Mouse (Mus musculus): ENCODE results near the gene Depdc5. TPM values are rescaled to one million over a fixed set of nuclear protein-coding genes. Genes with fewer than 3 reads are reported as not detected.
"Not testable (repeated sequence)": the region's sequence is repeated elsewhere in the genome, so short reads cannot be mapped to it uniquely, and the experiment has no call there.

The Depdc5 gene
- polyA plus RNA-seq, 1 experiment from 2014 or later = 28.3 TPM

DNA sequence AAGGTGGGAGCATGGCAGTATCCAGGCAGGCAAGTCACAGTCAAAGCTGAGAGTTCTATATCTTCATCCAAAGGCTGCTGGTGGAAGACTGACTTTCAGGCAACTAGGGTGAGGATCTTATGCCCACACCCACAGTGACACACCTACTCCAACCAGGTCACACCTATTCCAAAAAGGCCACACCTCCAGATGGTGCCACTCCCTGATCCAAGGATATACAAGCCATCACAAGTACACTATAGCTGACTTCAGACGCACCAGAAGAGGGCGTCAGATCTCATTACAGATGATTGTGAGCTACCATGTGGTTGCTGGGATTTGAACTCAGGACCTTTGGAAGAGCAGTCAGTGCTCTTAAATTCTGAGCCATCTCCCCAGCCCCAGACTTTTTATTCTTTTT lies 55.8 kb downstream of the Depdc5 start:
- not testable (repeated sequence) for ATAC-seq (ENCODE audit: insufficient number of reproducible peaks, insufficient read depth, low FRiP score, low TSS enrichment, low read depth); H3K4me3 ChIP-seq; H3K9ac ChIP-seq; H3K4me1 ChIP-seq; H3K4me2 ChIP-seq; H3K27me3 ChIP-seq; H3K27ac ChIP-seq; H3K9me3 ChIP-seq
- peaks cover 77% of the 10 kb centered on the region for H3K36me3 ChIP-seq
- 96% methylated on average over 2 of the region's 2 CpGs for WGBS

- Histone ChIP-seq H3K27ac (no peak overlapping the region), H3K36me3 (peaks cover 78% of the 10 kb centered on the region), H3K4me3 (no peak overlapping the region), H3K9ac (no peak overlapping the region), H3K9me3 (no peaks in the 10 kb centered on the region), H3K4me1 (no peaks in the 10 kb centered on the region), H3K4me2 (no peak overlapping the region), H3K27me3 (no peaks in the 10 kb centered on the region)
- 89% methylated on average over 4 of the region's 4 CpGs for WGBS
- ATAC-seq (ENCODE audit: insufficient number of reproducible peaks, insufficient read depth, low FRiP score, low TSS enrichment, low read depth) = no peak
Observed at GRCm38 (mm10) chr5:32922906-32923305, 59.4 kb downstream of the Depdc5 start.

GRCm38 (mm10) chr5:32930761-32931160 lies 67.3 kb downstream of the Depdc5 start:
- ATAC-seq (ENCODE audit: insufficient number of reproducible peaks, insufficient read depth, low FRiP score, low TSS enrichment, low read depth) = no peak
- Histone ChIP-seq H3K9me3 (no peaks in the 10 kb centered on the region), H3K9ac (no peak overlapping the region), H3K4me3 (no peak overlapping the region), H3K36me3 (peaks cover 75% of the 10 kb centered on the region), H3K4me2 (no peak overlapping the region), H3K27ac (no peak overlapping the region), H3K27me3 (no peaks in the 10 kb centered on the region), H3K4me1 (no peaks in the 10 kb centered on the region)
- WGBS = 62% methylated on average over 2 of the region's 2 CpGs

DNA sequence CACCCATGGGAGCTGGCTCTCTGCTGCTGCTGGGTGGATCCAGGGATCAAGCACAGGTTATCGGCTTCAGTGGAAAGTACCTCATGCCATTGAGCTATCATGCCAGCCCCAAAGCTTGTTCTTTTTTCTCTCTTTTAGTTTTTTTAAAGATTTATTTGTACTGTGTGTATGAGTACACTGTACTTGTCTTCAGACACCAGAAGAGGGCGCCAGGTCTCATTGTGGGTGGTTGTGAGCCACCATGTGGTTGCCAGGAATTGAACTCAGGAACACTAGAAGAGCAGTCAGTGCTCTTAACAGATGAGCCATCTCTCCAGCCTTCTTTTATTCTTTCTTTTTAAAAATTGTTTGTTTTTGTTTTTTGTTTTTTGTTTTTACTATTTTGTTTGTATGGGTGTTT lies 71.2 kb downstream of the Depdc5 start:
- H3K27ac ChIP-seq = no peak overlapping the region
- H3K4me2 ChIP-seq = no peak overlapping the region
- H3K36me3 ChIP-seq = peaks cover 74% of the 10 kb centered on the region
- H3K4me3 ChIP-seq = no peak overlapping the region
- H3K27me3 ChIP-seq = no peaks in the 10 kb centered on the region
- ATAC-seq (ENCODE audit: insufficient number of reproducible peaks, insufficient read depth, low FRiP score, low TSS enrichment, low read depth) = no peak
- no peaks in the 10 kb centered on the region for H3K4me1 ChIP-seq
- no peak overlapping the region for H3K9ac ChIP-seq
- WGBS = 54% methylated on average over 2 of the region's 2 CpGs
- no peaks in the 10 kb centered on the region for H3K9me3 ChIP-seq

GRCm38 (mm10) chr5:32940586-32940985 lies 77.1 kb downstream of the Depdc5 start:
- 92% methylated on average over 7 of the region's 7 CpGs for WGBS

GRCm38 (mm10) chr5:32941209-32941924 lies 77.9 kb downstream of the Depdc5 start:
- H3K27ac ChIP-seq = no peak overlapping the region
- no peaks in the 10 kb centered on the region for H3K9me3 ChIP-seq
- no peak overlapping the region for H3K4me3 ChIP-seq
- H3K4me1 ChIP-seq = no peaks in the 10 kb centered on the region
- no peak for ATAC-seq (ENCODE audit: insufficient number of reproducible peaks, insufficient read depth, low FRiP score, low TSS enrichment, low read depth)
- H3K4me2 ChIP-seq = no peak overlapping the region
- peaks cover 95% of the 10 kb centered on the region for H3K36me3 ChIP-seq
- H3K9ac ChIP-seq = no peak overlapping the region
- no peaks in the 10 kb centered on the region for H3K27me3 ChIP-seq
- WGBS = 91% methylated on average over 8 of the region's 8 CpGs

More at GRCm38 (mm10) chr5:32940586-32940985, 77.1 kb downstream of the Depdc5 start:
- ATAC-seq (ENCODE audit: insufficient number of reproducible peaks, insufficient read depth, low FRiP score, low TSS enrichment, low read depth) = no peak
- H3K9ac ChIP-seq = no peak overlapping the region
- H3K36me3 ChIP-seq = peaks cover 97% of the 10 kb centered on the region
- H3K4me2 ChIP-seq = no peak overlapping the region
- no peaks in the 10 kb centered on the region for H3K27me3 ChIP-seq
- H3K27ac ChIP-seq = no peak overlapping the region
- H3K4me3 ChIP-seq = no peak overlapping the region
- H3K4me1 ChIP-seq = no peaks in the 10 kb centered on the region
- no peaks in the 10 kb centered on the region for H3K9me3 ChIP-seq

DNA sequence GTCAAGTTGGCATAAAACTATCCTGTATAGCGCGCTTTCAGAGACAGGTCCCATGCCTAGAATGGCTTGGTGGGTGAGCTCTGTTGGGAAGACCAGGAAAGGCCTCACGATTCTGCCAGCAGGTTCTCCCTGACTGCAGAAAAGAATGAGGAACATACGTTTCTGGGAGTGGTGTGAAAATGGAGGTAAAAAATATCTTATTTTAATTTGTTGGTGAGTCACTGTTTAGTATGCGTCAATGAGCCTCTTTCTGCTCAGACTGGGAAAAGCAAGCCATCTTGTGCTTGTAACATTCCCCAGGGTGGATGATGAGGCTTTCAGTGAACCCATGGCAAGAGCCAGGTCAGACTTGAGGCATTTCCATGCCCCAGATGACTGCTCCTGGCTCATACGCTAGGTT lies 86.6 kb downstream of the Depdc5 start:
- no peak for ATAC-seq (ENCODE audit: insufficient number of reproducible peaks, insufficient read depth, low FRiP score, low TSS enrichment, low read depth)
- peaks cover 73% of the 10 kb centered on the region for H3K36me3 ChIP-seq
- WGBS = 93% methylated on average over 6 of the region's 6 CpGs

GRCm38 (mm10) chr5:32950702-32951274 lies 87.3 kb downstream of the Depdc5 start:
- Histone ChIP-seq H3K36me3 (peaks cover 69% of the 10 kb centered on the region), H3K27me3 (no peaks in the 10 kb centered on the region), H3K4me2 (no peak overlapping the region), H3K4me1 (no peaks in the 10 kb centered on the region), H3K9me3 (no peaks in the 10 kb centered on the region), H3K27ac (no peak overlapping the region), H3K9ac (no peak overlapping the region), H3K4me3 (no peak overlapping the region)
- no peak for ATAC-seq (ENCODE audit: insufficient number of reproducible peaks, insufficient read depth, low FRiP score, low TSS enrichment, low read depth)
- 82% methylated on average over 3 of the region's 3 CpGs for WGBS

More for the DNA sequence above, 86.6 kb downstream of the Depdc5 start:
- Histone ChIP-seq H3K9me3 (no peaks in the 10 kb centered on the region), H3K9ac (no peak overlapping the region), H3K4me3 (no peak overlapping the region), H3K4me1 (no peaks in the 10 kb centered on the region), H3K27me3 (no peaks in the 10 kb centered on the region), H3K4me2 (no peak overlapping the region), H3K27ac (no peak overlapping the region)

DNA sequence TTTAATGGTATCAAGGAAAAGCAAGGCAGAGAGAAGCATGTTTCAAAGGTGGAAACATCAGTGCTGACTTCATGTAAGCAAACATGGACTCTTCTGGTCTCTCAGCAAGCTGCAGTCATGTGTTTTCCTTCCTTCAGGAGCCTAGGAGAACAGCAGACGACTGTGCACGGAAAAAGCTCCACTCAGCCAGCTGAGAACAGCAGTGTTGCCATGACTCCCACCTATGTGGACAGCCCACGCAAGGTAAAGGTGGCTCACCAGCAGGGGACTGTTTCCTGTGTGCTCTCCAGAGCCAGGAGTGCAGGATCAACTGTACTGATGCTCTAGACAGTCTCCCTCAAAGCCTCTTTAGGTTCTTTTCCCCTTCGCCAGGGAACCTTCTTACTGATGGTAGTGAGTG lies 92.2 kb downstream of the Depdc5 start:
- Histone ChIP-seq H3K27ac (no peak overlapping the region), H3K9me3 (no peaks in the 10 kb centered on the region), H3K27me3 (no peaks in the 10 kb centered on the region), H3K4me2 (no peak overlapping the region), H3K36me3 (peaks cover 61% of the 10 kb centered on the region), H3K9ac (no peak overlapping the region), H3K4me3 (no peak overlapping the region), H3K4me1 (no peaks in the 10 kb centered on the region)
- ATAC-seq (ENCODE audit: insufficient number of reproducible peaks, insufficient read depth, low FRiP score, low TSS enrichment, low read depth) = no peak
- 95% methylated on average over 4 of the region's 4 CpGs for WGBS

GRCm38 (mm10) chr5:32961616-32962015 lies 98.1 kb downstream of the Depdc5 start:
- Histone ChIP-seq H3K4me1 (no peaks in the 10 kb centered on the region), H3K4me3 (no peak overlapping the region), H3K27me3 (no peaks in the 10 kb centered on the region), H3K4me2 (no peak overlapping the region), H3K9me3 (no peaks in the 10 kb centered on the region), H3K36me3 (peaks cover 66% of the 10 kb centered on the region), H3K9ac (no peak overlapping the region), H3K27ac (no peak overlapping the region)
- 53% methylated on average over 3 of the region's 3 CpGs for WGBS
- no peak for ATAC-seq (ENCODE audit: insufficient number of reproducible peaks, insufficient read depth, low FRiP score, low TSS enrichment, low read depth)

- H3K36me3 ChIP-seq = peaks cover 66% of the 10 kb centered on the region
- no peaks in the 10 kb centered on the region for H3K4me1 ChIP-seq
- H3K4me2 ChIP-seq = no peak overlapping the region
- no peak for ATAC-seq (ENCODE audit: insufficient number of reproducible peaks, insufficient read depth, low FRiP score, low TSS enrichment, low read depth)
- H3K4me3 ChIP-seq = no peak overlapping the region
- H3K9me3 ChIP-seq = no peaks in the 10 kb centered on the region
- H3K9ac ChIP-seq = no peak overlapping the region
- WGBS = 91% methylated on average over 1 of the region's 1 CpGs
- H3K27me3 ChIP-seq = no peaks in the 10 kb centered on the region
- H3K27ac ChIP-seq = no peak overlapping the region
Observed at GRCm38 (mm10) chr5:32962581-32962980, 99.1 kb downstream of the Depdc5 start.

- no peak for ATAC-seq (ENCODE audit: insufficient number of reproducible peaks, insufficient read depth, low FRiP score, low TSS enrichment, low read depth)
- H3K27me3 ChIP-seq = no peaks in the 10 kb centered on the region
- no peaks in the 10 kb centered on the region for H3K4me1 ChIP-seq
- 76% methylated on average over 4 of the region's 4 CpGs for WGBS
- H3K4me2 ChIP-seq = no peak overlapping the region
- peaks cover 52% of the 10 kb centered on the region for H3K36me3 ChIP-seq
- no peaks in the 10 kb centered on the region for H3K9me3 ChIP-seq
- H3K4me3 ChIP-seq = no peak overlapping the region
- no peak overlapping the region for H3K9ac ChIP-seq
- H3K27ac ChIP-seq = no peak overlapping the region
Observed at GRCm38 (mm10) chr5:32976541-32976940, 113.0 kb downstream of the Depdc5 start.
